20 mouse cellular contexts compared by ENCODE assay signal in the genomic region with DNA sequence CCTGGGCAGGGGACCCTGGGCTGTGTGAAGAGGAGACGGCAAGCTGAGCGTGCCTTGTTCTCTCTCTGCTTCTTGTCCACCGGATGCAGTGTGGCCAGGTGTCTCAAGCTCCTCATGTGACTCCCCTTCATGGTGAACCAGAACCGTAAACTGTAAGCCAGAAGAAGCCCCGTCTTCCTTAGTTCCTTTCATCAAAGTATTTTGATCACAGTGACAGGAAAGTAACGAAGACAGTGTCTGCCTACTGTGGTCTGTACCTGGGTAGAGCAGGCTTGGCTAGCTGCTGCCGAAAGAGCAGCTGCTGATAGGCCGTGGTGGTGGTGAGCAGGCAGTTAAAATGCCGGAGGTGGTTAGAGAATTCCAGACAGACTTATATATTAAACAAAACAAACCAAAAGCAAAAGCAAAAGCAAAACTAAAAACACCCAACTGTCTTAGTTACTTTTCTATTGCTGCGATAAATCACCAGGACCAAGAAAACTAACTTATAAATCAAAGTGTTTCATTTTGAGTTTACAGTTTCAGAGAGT. TPM values are rescaled to one million over a fixed set of nuclear protein-coding genes. Genes with fewer than 3 reads are reported as not detected.
A peak's percentile ranks its signal among the peaks of the same experiment; 100 is the strongest.
DNase-seq lines count a peak whose midpoint lies in the region; ATAC-seq and TF ChIP-seq lines count a peak whose summit lies in the region.
"Had no signal": no experiment of that assay in that cellular context is flagged by ENCODE, and none has a peak within 500 bp of the region (broad histone marks: within the 10 kb centered on the region; RNA-seq: fewer than 3 reads in every experiment).

No protein-coding gene starts in this region.

- no peak for TF ChIP-seq POLR2A in liver, adult 2 months (IDR thresholded peaks at IDR 0.05; ENCODE audit: extremely low read depth, insufficient read depth, low read length)

- H3K36me3 ChIP-seq in liver, adult 2 months (ENCODE audit: control insufficient read depth, insufficient read depth, low read length): no peaks in the 10 kb centered on the region
- H3K36me3 ChIP-seq in liver, embryonic 12.5 days: no peaks in the 10 kb centered on the region
- H3K36me3 ChIP-seq: forebrain, embryonic 12.5 days; hindbrain, embryonic 15.5 days; kidney, embryonic 15.5 days; limb, embryonic 10.5 days; liver, embryonic 13.5 days had no signal

- no peaks in the 10 kb centered on the region for H3K9me3 ChIP-seq in liver, embryonic 12.5 days (replicated peaks)
- H3K9me3 ChIP-seq: forebrain, embryonic 12.5 days; hindbrain, embryonic 15.5 days; kidney, embryonic 15.5 days; limb, embryonic 10.5 days; liver, embryonic 13.5 days had no signal

- WGBS in liver, adult 2 months: 81% methylated on average over 10 of the region's 10 CpGs
- WGBS in liver, embryonic 12.5 days (ENCODE audit: insufficient replicate concordance): 67% methylated on average over 10 of the region's 10 CpGs

- H3K4me1 ChIP-seq in liver, adult 2 months (ENCODE audit: control insufficient read depth, insufficient read depth, low read length): peaks cover 7% of the 10 kb centered on the region; the same call in 1 of the 2 replicates
- H3K4me1 ChIP-seq in liver, embryonic 12.5 days: no peaks in the 10 kb centered on the region; the same call in 1 of the 2 replicates
- H3K4me1 ChIP-seq: liver, embryonic 13.5 days had no signal

- H3K79me2 ChIP-seq in liver, adult 2 months (ENCODE audit: control insufficient read depth, insufficient read depth, low read length): no peaks in the 10 kb centered on the region

- H3K27me3 ChIP-seq in liver, adult 2 months (ENCODE audit: control insufficient read depth, insufficient read depth, low read length): no peaks in the 10 kb centered on the region
- 0 out of 2 replicates have a peak, but pooled peaks cover 4% of the 10 kb centered on the region for H3K27me3 ChIP-seq in liver, embryonic 12.5 days (replicated peaks)
- H3K27me3 ChIP-seq: forebrain, embryonic 12.5 days; hindbrain, embryonic 15.5 days; kidney, embryonic 15.5 days; liver, embryonic 13.5 days had no signal

- no peak for TF ChIP-seq CTCF in liver, adult 2 months (IDR thresholded peaks at IDR 0.05; ENCODE audit: low read depth, low read length)

- DNase-seq in liver, adult 2 months (ENCODE audit: extremely low read depth, low read depth, low spot score): peak; percentile 2
- DNase-seq in thymus, postnatal 36 days: peak; percentile 25 to 45
- no peak for DNase-seq in adrenal gland, adult 18-20 months (ENCODE audit: low spot score in 2 of 2)
- DNase-seq in layer of hippocampus, adult 9-11 months: no peak
- DNase-seq: adrenal gland, postnatal 14 days; cerebellum, adult 8-10 months; gastrocnemius, postnatal 14 days; liver, embryonic 13.5 days; midbrain, embryonic 14.5 days had no signal

- H3K9ac ChIP-seq in liver, adult 2 months (ENCODE audit: low read depth, low read length): no peak overlapping the region
- H3K9ac ChIP-seq in liver, embryonic 12.5 days: no peak overlapping the region
- H3K9ac ChIP-seq: forebrain, embryonic 12.5 days; hindbrain, embryonic 15.5 days; kidney, embryonic 15.5 days; liver, embryonic 13.5 days had no signal

- H3K4me3 ChIP-seq in liver, adult 2 months (ENCODE audit: insufficient read depth, low read depth, low read length): no peak overlapping the region; the same call in 1 of the 2 replicates
- no peak overlapping the region for H3K4me3 ChIP-seq in liver, embryonic 12.5 days
- H3K4me3 ChIP-seq: forebrain, embryonic 12.5 days; hindbrain, embryonic 15.5 days; kidney, embryonic 15.5 days; layer of hippocampus, adult 2 months; left cerebral cortex, adult 2 months; limb, embryonic 10.5 days; liver, embryonic 13.5 days had no signal

- ATAC-seq in liver, embryonic 12.5 days: no peak
- peak; percentile 70 for ATAC-seq in CD4-positive, CD25-positive, alpha-beta regulatory T cell, adult 4 months
- ATAC-seq in hematopoietic stem cell, adult 5-6 weeks (replicated peaks in 1 of 2; ENCODE audit: insufficient read depth in 1 of 2, low FRiP score in 2 of 2, low TSS enrichment in 1 of 2, low read depth in 1 of 2, poor library complexity in 2 of 2, severe bottlenecking in 2 of 2): peak; percentile 45 to 49; a peak in 3 of 4 replicates
- ATAC-seq: lung, postnatal 0 days had no signal

- no peak overlapping the region for H3K4me2 ChIP-seq in liver, embryonic 12.5 days
- H3K4me2 ChIP-seq: forebrain, embryonic 12.5 days; hindbrain, embryonic 15.5 days; kidney, embryonic 15.5 days; liver, embryonic 13.5 days had no signal

- H3K27ac ChIP-seq in liver, adult 2 months (replicated peaks; ENCODE audit: insufficient read depth, low read depth, low read length): no peak overlapping the region
- H3K27ac ChIP-seq in liver, embryonic 12.5 days: no peak overlapping the region
- H3K27ac ChIP-seq: forebrain, embryonic 12.5 days; hindbrain, embryonic 15.5 days; kidney, embryonic 15.5 days; layer of hippocampus, adult 2 months; left cerebral cortex, adult 2 months; limb, embryonic 10.5 days; liver, embryonic 13.5 days had no signal

RNA-seq across cellular contexts. Expression of gene Tox2, which starts 38.4 kb away (rescaled TPM):
- 0.09 and 0.20 TPM in 2 replicates for total RNA-seq in liver, adult 2 months (2014; rRNA removed)
- polyA plus RNA-seq in liver, adult 2 months (2012; rRNA removed): 0.27 and 0.41 TPM in 2 replicates
- 0.99 and 1.2 TPM in 2 replicates for polyA plus RNA-seq in liver, embryonic 12.5 days (2016; fragmentation: Nextera tagmentation; extraction: Ambion mirVana)
- 1 to 10 TPM; 6.4 to 6.5 TPM for polyA plus RNA-seq in CD4-positive, CD25-positive, alpha-beta regulatory T cell, adult 4 months (2017; shearing (Covaris generic))
- not detected in 2 replicates for total RNA-seq in hematopoietic stem cell, adult 5-6 weeks (2017)
- 10 to 100 TPM in 1 of 2 experiments, 1 to 10 TPM in 1; 4.1 to 24.2 TPM for total RNA-seq in adrenal gland, adult 18-20 months (2021)
- total RNA-seq: MEL had no signal

Comparison
In these comparisons a context has a peak if more than half of its experiments do, and no peak if none do; other contexts are left out.
1. DNase-seq: peak in liver, adult 2 months (single experiment) and thymus, postnatal 36 days (2 of 2); none in adrenal gland, adult 18-20 months (0 of 2) and layer of hippocampus, adult 9-11 months (single experiment).